Mouse (Mus musculus): ENCODE data around the gene Ankrd40.
A peak's percentile ranks its signal among the peaks of the same experiment; 100 is the strongest.

Gene Ankrd40

GRCm38 (mm10) chr11:94327693-94328643 is at the start of gene Ankrd40:
Gene Ankrd40 (plus strand): TSS chr11:94328001.
- peak; percentile 98 to 99 for DNase-seq (ENCODE audit: low spot score in 2 of 2)

- DNase-seq (ENCODE audit: low spot score in 2 of 2): no peak
These were observed 46.3 kb upstream of the Ankrd40 start, which contains the start of gene Gm21885 for GRCm38 (mm10) chr11:94281199-94282181. Gene Gm21885 (plus strand): TSS chr11:94281873.

- DNase-seq (ENCODE audit: low spot score in 2 of 2): no peak
These were observed 45.5 kb upstream of the Ankrd40 start for GRCm38 (mm10) chr11:94282291-94282690.

GRCm38 (mm10) chr11:94283536-94284099 is 44.2 kb upstream of the Ankrd40 start:
- DNase-seq (ENCODE audit: low spot score in 2 of 2): no peak

- no peak for DNase-seq (ENCODE audit: low spot score in 2 of 2)
These were observed 41.8 kb upstream of the Ankrd40 start for GRCm38 (mm10) chr11:94285886-94286574.

GRCm38 (mm10) chr11:94287105-94287504 is 40.7 kb upstream of the Ankrd40 start:
- DNase-seq (ENCODE audit: low spot score in 2 of 2): no peak

- DNase-seq (ENCODE audit: low spot score in 2 of 2): no peak
These were observed 37.6 kb upstream of the Ankrd40 start for GRCm38 (mm10) chr11:94290062-94290740.

- DNase-seq (ENCODE audit: low spot score in 2 of 2): no peak
These were observed 32.6 kb upstream of the Ankrd40 start for GRCm38 (mm10) chr11:94294996-94295845.

GRCm38 (mm10) chr11:94312733-94313132 is 15.1 kb upstream of the Ankrd40 start:
- no peak for DNase-seq (ENCODE audit: low spot score in 2 of 2)

- DNase-seq (ENCODE audit: low spot score in 2 of 2): no peak
These were observed 13.6 kb upstream of the Ankrd40 start for GRCm38 (mm10) chr11:94314098-94314652.

DNA sequence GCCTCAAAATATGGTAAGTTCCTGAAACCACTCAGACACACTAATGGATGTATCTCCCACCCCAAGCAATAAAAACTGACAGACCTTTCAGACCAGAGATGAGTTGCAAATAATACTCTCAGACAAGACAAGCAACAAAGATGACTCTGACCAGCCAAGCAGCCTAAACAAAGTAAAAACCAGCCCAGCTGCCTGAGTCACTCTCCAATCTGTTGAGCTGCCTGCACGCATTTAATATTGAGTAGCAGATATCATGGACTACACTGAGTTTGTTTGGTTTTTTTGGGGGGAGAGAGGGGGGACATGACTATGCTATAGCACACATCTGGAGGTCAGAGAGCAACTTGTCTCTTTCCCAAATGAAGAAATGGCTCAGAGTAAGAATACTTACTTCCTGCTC is 12.5 kb upstream of the Ankrd40 start:
- no peak for DNase-seq (ENCODE audit: low spot score in 2 of 2)

DNA sequence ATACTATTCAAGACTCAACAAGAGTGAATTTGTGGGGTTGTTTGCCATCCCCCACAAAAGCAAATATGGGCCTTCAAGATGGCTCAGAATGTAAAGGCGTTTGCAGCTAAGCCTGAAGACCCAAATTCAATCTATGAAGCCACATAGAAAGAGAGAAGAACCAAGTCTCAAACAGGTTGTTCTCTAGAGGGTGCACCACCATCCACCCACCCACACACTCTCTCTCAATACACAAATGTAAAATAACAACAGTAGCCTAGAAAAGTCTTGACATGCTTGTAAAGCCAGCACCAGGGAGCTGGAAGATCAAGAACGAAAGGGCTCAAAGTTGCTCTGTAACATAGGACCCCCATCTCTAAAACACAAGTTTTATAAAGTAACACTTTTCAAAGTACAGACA is 11.3 kb upstream of the Ankrd40 start:
- DNase-seq (ENCODE audit: low spot score in 2 of 2): no peak

DNA sequence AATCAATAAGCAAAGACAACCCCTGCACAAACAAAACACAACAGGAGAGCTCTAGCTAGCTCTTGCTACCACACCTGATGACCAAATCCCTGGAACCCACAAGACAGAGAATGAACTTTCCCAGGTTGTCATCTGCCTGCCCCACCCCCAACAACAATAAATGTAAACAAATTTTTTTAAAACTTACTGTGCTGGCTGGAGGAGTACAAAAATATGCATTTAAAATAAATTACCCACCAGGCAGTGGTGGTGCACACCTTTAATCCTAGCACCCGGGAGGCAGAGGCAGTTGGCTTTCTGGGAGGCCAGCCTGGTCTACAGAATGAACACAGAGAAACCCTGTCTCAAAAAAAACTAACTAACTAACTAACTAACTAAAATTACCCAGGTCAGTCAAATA is 10.8 kb upstream of the Ankrd40 start:
- no peak for DNase-seq (ENCODE audit: low spot score in 2 of 2)

DNA sequence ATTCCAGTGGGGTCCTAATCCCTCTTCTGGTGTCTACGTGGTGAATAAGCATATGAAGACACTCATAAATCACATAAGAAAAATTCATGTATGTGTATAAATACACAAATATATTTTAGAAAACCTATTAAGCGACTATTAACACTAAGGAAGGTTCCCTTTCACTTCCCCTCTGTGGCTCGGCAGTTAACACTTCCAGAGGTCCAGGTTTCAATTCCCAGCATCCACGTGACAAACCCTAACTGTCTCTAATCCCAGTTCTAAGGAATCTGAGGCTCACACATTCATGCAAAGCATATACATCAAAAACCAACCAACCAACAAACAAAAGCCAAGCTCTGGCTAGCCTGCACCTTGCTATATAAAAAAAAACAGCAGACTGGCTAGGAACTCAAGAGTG is 10.3 kb upstream of the Ankrd40 start:
- no peak for DNase-seq (ENCODE audit: low spot score in 2 of 2)

- no peak for DNase-seq (ENCODE audit: low spot score in 2 of 2)
These were observed 9.7 kb upstream of the Ankrd40 start for GRCm38 (mm10) chr11:94318056-94318455.

GRCm38 (mm10) chr11:94320969-94321930 is 6.6 kb upstream of the Ankrd40 start:
- peak in 1 of 2 experiments; percentile 39 for DNase-seq (ENCODE audit: low spot score in 2 of 2)

DNA sequence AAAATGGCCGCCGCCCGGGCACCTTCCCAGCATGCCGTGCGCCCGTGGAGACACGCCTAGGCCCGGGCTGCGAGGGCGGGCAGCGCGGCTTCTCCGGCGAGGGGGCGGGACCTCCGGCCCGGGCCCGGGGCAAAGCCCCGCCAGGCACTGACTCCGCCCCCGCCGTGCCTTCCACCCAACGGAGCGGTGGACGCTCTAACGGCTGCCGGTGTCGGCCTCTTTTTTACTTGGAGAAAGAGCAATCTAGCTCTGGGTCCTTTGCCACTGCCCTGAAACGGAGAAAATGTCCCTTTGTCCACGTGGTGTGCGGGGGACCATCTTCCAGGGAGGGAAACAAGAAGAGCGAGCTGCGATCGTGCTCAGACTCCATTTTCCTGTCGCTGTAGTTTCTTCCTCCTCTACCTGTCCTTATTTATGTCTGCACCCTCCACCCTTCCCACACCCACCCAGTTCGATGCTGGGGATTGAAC is 5.8 kb upstream of the Ankrd40 start, which contains the start of gene Luc7l3:
Gene Luc7l3, minus strand, starts transcription at position 58 of the 470 bp plus-strand sequence.
- DNase-seq (ENCODE audit: low spot score in 2 of 2): peak; percentile 95

DNA sequence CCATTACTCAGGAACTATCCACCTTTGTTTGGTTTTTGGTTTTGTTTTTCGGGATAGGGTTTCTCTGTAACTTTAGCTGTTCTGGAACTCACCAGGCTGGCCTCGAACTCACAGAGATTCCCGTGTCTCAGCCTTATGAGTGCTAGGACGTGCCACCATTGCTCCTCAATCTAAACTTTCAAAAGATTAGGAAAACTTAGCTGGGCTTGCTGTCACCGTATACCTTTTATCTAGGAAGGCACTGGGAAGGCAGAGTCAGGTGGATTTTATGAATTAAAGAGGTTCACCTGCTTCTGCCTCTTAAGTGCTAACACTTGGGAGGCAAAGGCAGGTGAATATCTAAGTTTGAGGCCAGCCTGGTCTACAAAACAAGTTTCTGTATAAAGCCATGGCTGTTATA is 5.2 kb upstream of the Ankrd40 start:
- DNase-seq (ENCODE audit: low spot score in 2 of 2): no peak

Data from frontal cortex, postnatal 36 days (tissue).